Mouse (Mus musculus) right cerebral cortex, postnatal 14 days (tissue): ENCODE data around the gene Dysf.
"Not testable (repeated sequence)": the region's sequence is repeated elsewhere in the genome, so short reads cannot be mapped to it uniquely, and the experiment has no call there.

Experiments used
- DNase-seq: peaks from one replicate; pipeline ENCODE4 v3.0.0; 2022

The Dysf gene

DNA sequence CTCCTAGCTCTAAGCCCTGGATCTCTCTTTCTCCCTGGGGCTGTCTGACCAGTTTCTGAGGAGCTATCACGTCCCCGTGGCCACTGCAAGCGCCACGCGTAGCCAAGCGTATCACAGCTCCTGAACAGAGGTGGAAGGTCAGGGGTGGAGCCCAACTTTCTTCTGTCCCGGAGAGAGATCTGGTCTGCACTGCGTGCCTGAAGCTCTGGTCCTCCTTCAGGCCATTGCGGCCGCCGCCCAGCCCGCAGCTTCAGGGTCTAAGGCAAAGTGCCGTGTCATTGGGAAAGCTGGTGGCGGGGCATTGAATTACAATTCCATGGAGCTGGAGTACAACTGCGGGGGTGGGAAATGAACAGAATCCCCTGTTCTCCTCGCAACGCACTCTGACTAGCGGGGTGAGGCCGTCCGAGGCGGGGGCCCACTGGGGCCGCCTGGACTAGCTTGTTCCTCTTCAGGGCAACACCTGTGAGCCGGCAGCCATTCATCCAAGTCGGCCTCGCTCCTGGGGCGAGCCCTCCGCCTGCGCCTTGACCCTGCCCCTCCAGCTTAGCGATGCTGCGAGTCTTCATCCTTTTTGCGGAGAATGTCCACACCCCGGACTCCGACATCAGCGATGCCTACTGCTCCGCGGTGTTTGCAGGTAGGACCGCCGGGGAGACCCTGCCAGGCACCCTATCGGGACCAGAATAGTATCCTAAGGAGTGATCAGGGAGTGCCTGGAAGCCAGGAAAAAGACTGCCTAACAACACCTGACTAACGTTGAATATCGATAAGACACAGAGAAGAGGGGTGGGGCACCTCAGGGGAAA lies at the start of gene Dysf:
Gene Dysf, plus strand, starts transcription at position 228 of the 809 bp plus-strand sequence.
- DNase-seq: peak; percentile 28

DNA sequence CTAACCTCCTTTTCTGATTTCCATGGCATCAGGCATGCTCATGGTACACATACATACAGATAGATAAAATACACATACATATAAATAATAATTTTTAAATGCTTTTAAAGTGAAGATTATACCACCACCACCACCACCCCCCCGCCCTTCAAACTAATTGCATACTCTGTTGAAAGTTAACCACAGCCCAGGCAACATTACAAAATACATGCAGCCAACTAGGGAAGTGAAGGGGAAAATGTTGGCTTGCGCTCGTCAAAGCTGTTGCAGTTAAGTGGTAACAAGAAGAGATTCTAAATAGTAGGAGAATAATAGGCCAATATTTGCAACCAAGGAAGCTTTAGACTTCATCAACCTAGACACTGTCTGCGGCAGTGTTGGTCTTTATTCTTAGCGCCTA lies 20.7 kb upstream of the Dysf start:
- no peak for DNase-seq

GRCm38 (mm10) chr6:84002716-84003115 lies 5.7 kb upstream of the Dysf start:
- no peak for DNase-seq

DNA sequence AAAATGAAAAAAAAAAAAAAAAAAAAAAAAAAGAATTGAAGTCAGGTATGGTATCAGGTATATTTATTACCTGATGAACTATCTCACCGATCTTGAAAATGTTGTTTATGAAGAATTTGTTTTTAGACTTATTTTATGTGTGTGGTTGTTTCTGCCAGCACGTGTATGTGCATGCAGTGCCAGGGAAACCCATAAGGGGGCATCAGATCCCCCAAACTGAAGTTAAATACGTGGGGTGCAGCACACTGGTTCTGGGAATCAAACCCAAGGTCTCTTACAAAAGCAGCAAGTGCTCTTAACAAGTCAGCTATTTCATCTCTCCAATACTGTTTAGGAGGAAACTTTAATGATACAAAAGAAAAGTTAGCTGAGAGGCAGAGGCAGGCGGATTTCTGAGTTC lies 4.1 kb upstream of the Dysf start:
- no peak for DNase-seq

- no peak for DNase-seq
These were observed 932 bp downstream of the Dysf start for GRCm38 (mm10) chr6:84009172-84009872.

DNA sequence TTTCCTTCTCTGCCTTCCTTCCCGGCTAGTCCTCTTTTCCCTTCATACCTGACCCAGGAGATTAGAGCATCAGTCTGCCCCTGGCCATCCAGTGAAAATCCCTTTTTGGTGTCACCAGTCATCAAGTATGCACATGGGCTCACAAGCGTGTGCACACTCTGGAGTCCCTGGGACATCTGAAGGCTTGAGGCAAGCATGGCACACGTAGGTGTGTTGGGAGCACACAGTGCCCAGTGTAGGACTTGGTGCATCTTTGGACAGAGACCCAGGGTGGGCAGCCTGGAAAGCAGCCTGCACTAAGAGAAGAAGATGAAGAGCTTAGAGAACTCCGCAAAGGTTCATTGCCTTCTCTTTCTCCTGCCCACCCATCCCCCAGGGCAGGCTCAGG lies 1.5 kb downstream of the Dysf start:
- no peak for DNase-seq

GRCm38 (mm10) chr6:84010303-84011225 lies 2.2 kb downstream of the Dysf start:
- DNase-seq: no peak

DNA sequence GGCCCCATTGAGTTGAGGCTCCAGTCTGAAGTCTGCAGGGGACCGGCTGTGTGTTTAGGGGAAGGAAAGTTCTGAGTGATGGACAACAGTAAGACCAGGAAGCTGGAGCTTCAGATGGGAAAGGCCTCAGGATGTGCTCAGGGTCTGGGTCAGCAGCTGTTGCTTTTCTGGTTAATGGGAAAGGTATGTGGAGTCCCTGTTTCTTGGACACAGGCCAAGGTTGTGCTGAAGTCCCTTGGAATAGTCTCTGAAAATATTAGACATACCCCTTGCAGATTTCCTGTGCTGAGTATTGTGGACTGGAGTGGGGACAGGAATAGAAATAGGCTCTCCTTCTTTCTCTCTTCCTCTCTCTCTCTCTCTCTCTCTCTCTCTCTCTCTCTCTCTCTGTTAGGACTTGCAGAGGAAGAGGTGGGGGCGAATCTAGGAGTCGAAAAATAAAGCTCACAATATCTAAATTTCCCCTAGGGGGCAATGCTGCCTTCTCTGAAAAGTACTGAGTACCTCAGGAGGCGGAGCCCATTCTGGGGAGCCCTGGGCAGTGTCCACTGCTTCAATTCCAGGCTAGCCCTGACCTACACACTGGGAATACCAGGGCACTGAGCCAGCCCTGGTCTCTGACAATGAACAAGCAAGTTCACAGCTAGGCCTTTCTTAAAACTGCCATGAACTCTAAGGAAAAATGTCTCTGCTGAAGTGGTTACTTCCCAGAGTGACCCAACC lies 6.7 kb downstream of the Dysf start:
- DNase-seq: not testable (repeated sequence)

DNA sequence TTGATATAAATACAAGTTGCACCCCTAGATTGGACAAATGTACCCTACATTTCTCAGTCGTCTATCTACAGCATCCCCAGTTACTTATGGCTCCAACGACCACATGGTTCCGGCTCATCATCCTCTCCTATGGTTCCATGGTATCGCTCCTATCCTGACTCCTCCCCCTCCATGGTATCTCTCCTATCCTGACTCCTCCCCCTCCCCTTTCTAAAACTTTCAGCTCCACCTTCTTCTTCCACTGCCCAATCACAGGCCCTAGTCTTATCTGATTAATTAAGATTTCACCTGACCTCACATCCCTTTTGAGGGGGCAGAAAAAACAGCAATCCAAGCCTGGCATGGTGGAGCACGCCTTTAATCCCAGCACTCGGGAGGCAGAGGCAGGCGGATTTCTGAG lies 8.5 kb downstream of the Dysf start:
- DNase-seq: no peak

DNA sequence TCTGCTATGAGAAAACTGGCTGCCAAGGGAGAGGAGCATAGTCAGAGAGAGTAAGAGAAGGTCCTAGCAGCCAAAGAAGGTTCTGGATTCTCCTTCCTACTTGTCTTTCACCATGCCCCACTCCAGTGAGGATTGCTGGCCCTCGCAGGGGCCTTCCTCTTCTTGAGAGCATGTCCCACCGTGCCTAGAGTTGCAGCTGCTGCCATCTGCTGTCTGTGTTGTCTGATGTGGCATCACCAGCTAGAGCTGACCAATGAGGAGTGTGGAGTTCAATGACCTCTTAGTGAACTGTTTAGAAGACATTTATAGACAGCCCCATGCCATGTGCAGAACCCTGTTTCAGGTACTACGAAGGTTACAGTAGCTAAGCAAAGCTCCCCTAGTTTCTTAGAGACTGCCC lies 9.0 kb downstream of the Dysf start:
- no peak for DNase-seq

- DNase-seq: no peak
These were observed 10.6 kb downstream of the Dysf start for GRCm38 (mm10) chr6:84018906-84019550.

- no peak for DNase-seq
These were observed 11.6 kb downstream of the Dysf start for GRCm38 (mm10) chr6:84020002-84020401.

GRCm38 (mm10) chr6:84021990-84022389 lies 13.6 kb downstream of the Dysf start:
- DNase-seq: no peak

- DNase-seq: no peak
These were observed 17.2 kb downstream of the Dysf start for GRCm38 (mm10) chr6:84025636-84026035.

GRCm38 (mm10) chr6:84028791-84029190 lies 20.4 kb downstream of the Dysf start:
- DNase-seq: no peak

DNA sequence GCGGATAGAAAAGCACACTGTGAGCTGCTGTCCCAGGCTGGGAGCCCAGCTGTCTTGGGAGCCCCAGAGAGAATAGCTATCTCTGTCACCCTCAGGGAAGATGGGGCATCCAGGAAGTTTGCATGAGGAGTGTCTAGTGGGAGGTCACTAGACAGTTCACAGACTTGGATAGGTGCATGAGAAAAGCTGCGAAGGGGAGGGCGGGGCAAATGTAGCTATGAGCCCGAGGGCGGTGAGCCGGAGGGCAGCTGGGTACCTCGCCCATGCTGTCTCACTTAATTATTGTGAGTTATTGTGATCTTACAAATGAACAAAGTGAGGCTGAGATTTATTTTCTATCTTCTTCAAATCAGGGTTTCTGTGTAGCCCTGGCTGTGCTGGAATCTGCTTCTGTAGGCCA lies 21.4 kb downstream of the Dysf start:
- no peak for DNase-seq

GRCm38 (mm10) chr6:84032516-84032915 lies 24.1 kb downstream of the Dysf start:
- not testable (repeated sequence) for DNase-seq

GRCm38 (mm10) chr6:84043251-84043940 lies 35.0 kb downstream of the Dysf start:
- DNase-seq: no peak

DNA sequence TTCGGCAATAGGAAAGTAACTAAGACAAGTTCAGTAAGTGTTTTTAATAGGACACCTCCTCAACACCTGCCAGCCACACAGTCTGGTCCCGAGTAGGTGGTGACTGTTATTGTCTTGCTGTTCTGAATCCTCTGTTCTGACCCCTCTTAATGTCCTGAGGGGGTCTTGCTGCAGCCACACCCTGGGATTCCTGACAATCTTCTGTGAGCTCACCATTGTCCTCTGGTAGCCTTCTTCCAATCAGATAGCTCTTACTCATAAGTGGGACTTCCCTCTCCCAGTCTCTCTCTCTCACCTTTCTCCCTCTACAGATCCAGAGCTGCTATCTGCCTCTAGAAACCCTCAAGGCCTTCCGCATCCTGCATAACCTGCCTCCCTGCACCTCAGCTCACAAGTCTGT lies 36.3 kb downstream of the Dysf start:
- DNase-seq: no peak

DNA sequence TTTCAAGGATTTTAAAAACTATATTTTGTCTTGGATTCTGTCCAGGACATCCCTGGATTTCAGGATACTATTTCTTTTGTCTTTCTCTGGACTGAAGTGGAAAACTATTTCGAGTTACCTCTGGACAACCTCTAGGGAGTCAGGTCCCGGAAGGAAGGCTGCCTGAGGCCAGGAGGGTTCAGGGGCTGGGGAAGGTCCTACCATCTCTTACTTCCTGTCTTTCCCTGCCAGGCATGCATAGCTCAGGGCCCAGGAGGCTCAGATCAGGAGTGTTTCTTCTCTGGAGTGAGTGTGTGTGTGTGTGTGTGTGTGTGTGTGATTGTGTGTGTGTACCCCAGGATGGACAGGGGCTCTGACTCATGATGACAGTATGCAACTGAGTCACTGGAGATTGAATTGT lies 40.5 kb downstream of the Dysf start:
- DNase-seq: no peak

- DNase-seq: no peak
These were observed 41.8 kb downstream of the Dysf start for GRCm38 (mm10) chr6:84050238-84050637.
